Mouse (Mus musculus): Measurements from ENCODE around the gene Dusp27. TPM values are rescaled to one million over a fixed set of nuclear protein-coding genes. Genes with fewer than 3 reads are reported as not detected.

Dusp27 gene
- polyA plus RNA-seq, 1 experiment: not detected

GRCm38 (mm10) chr1:166061532-166061931, 66.2 kb downstream of the Dusp27 start:
- Histone ChIP-seq H3K9me3 (ENCODE audit: control insufficient read depth, low read length) (no peaks in the 10 kb centered on the region), H3K27me3 (ENCODE audit: control insufficient read depth) (no peaks in the 10 kb centered on the region), H3K36me3 (ENCODE audit: control insufficient read depth) (no peaks in the 10 kb centered on the region), H3K4me1 (ENCODE audit: control insufficient read depth) (peaks cover 2% of the 10 kb centered on the region; the same call in 1 of the 2 replicates), H3K4me3 (replicated peaks) (no peak overlapping the region)
- no peak for TF ChIP-seq GATA1 (IDR thresholded peaks at IDR 0.05; ENCODE audit: low read length)
- TF ChIP-seq TAL1 (IDR thresholded peaks at IDR 0.05; ENCODE audit: low read length): no peak

- no peaks in the 10 kb centered on the region for H3K36me3 ChIP-seq (ENCODE audit: control insufficient read depth)
- no peaks in the 10 kb centered on the region for H3K27me3 ChIP-seq (ENCODE audit: control insufficient read depth)
- peaks cover 2% of the 10 kb centered on the region; the same call in 1 of the 2 replicates for H3K4me1 ChIP-seq (ENCODE audit: control insufficient read depth)
- TF ChIP-seq GATA1 (IDR thresholded peaks at IDR 0.05; ENCODE audit: low read length) (no peak), TAL1 (IDR thresholded peaks at IDR 0.05; ENCODE audit: low read length) (no peak)
- no peaks in the 10 kb centered on the region for H3K9me3 ChIP-seq (ENCODE audit: control insufficient read depth, low read length)
- no peak overlapping the region for H3K4me3 ChIP-seq (replicated peaks)
These were observed 67.3 kb downstream of the Dusp27 start for GRCm38 (mm10) chr1:166060406-166060805.

- no peak overlapping the region for H3K4me3 ChIP-seq (replicated peaks)
- H3K9me3 ChIP-seq (ENCODE audit: control insufficient read depth, low read length): no peaks in the 10 kb centered on the region
- H3K4me1 ChIP-seq (ENCODE audit: control insufficient read depth): no peaks in the 10 kb centered on the region
- no peaks in the 10 kb centered on the region for H3K36me3 ChIP-seq (ENCODE audit: control insufficient read depth)
- no peak for TF ChIP-seq TAL1 (IDR thresholded peaks at IDR 0.05; ENCODE audit: low read length)
- no peak for TF ChIP-seq GATA1 (IDR thresholded peaks at IDR 0.05; ENCODE audit: low read length)
- peaks cover 2% of the 10 kb centered on the region for H3K27me3 ChIP-seq (ENCODE audit: control insufficient read depth)
These were observed 71.5 kb downstream of the Dusp27 start for GRCm38 (mm10) chr1:166056098-166056756.

GRCm38 (mm10) chr1:166053285-166053955, 74.3 kb downstream of the Dusp27 start:
- Histone ChIP-seq H3K27me3 (ENCODE audit: control insufficient read depth) (peaks cover 16% of the 10 kb centered on the region), H3K36me3 (ENCODE audit: control insufficient read depth) (no peaks in the 10 kb centered on the region), H3K4me3 (replicated peaks) (no peak overlapping the region), H3K4me1 (ENCODE audit: control insufficient read depth) (no peaks in the 10 kb centered on the region), H3K9me3 (ENCODE audit: control insufficient read depth, low read length) (no peaks in the 10 kb centered on the region)
- no peak for TF ChIP-seq GATA1 (IDR thresholded peaks at IDR 0.05; ENCODE audit: low read length)
- no peak for TF ChIP-seq TAL1 (IDR thresholded peaks at IDR 0.05; ENCODE audit: low read length)

- H3K4me3 ChIP-seq (replicated peaks): no peak overlapping the region
- no peaks in the 10 kb centered on the region; the same call in 1 of the 2 replicates for H3K4me1 ChIP-seq (ENCODE audit: control insufficient read depth)
- no peaks in the 10 kb centered on the region for H3K9me3 ChIP-seq (ENCODE audit: control insufficient read depth, low read length)
- no peaks in the 10 kb centered on the region for H3K36me3 ChIP-seq (ENCODE audit: control insufficient read depth)
- TF ChIP-seq TAL1 (IDR thresholded peaks at IDR 0.05; ENCODE audit: low read length) (no peak), GATA1 (IDR thresholded peaks at IDR 0.05; ENCODE audit: low read length) (no peak)
- peaks cover 50% of the 10 kb centered on the region for H3K27me3 ChIP-seq (ENCODE audit: control insufficient read depth)
These were observed 78.5 kb downstream of the Dusp27 start for GRCm38 (mm10) chr1:166049046-166049827.

- peaks cover 51% of the 10 kb centered on the region for H3K27me3 ChIP-seq (ENCODE audit: control insufficient read depth)
- H3K9me3 ChIP-seq (ENCODE audit: control insufficient read depth, low read length): no peaks in the 10 kb centered on the region
- no peak for TF ChIP-seq TAL1 (IDR thresholded peaks at IDR 0.05; ENCODE audit: low read length)
- no peak for TF ChIP-seq GATA1 (IDR thresholded peaks at IDR 0.05; ENCODE audit: low read length)
- no peaks in the 10 kb centered on the region for H3K36me3 ChIP-seq (ENCODE audit: control insufficient read depth)
- H3K4me3 ChIP-seq (replicated peaks): no peak overlapping the region
- no peaks in the 10 kb centered on the region; the same call in 1 of the 2 replicates for H3K4me1 ChIP-seq (ENCODE audit: control insufficient read depth)
These were observed 79.4 kb downstream of the Dusp27 start for GRCm38 (mm10) chr1:166048230-166048911.

Other genes with a start within 250 kb of the Dusp27 start
- gene Pou2f1, start 125.2 kb downstream of the Dusp27 start, polyA plus RNA-seq (2012): 0.59 and 0.65 TPM in 2 replicates
- not detected in 2 replicates for gene Gpa33, start 2.3 kb upstream of the Dusp27 start, polyA plus RNA-seq (2012)
- gene Mael, start 110.8 kb upstream of the Dusp27 start, polyA plus RNA-seq (2012): not detected in 2 replicates
- not detected in 2 replicates for gene Ildr2, start 126.2 kb upstream of the Dusp27 start, polyA plus RNA-seq (2012)